Mouse (Mus musculus) lung, adult 2 months (tissue): ENCODE data around the gene Sash1.

Experiments used
- CTCF ChIP-seq: fragments of 200-500 bp; IDR thresholded peaks from 2 replicates; pipeline ENCODE4 v1.5.1; 2011; ENCODE audit warnings: mild to moderate bottlenecking, low read length, control low read depth; ENCODE audit not compliant: insufficient read depth
- POLR2A ChIP-seq: fragments of 200-500 bp; IDR thresholded peaks from 2 replicates; pipeline ENCODE4 v1.6.1; 2011; ENCODE audit warnings: low read depth, mild to moderate bottlenecking, control low read depth, low read length, borderline replicate concordance; ENCODE audit errors: extremely low read depth

DNA sequence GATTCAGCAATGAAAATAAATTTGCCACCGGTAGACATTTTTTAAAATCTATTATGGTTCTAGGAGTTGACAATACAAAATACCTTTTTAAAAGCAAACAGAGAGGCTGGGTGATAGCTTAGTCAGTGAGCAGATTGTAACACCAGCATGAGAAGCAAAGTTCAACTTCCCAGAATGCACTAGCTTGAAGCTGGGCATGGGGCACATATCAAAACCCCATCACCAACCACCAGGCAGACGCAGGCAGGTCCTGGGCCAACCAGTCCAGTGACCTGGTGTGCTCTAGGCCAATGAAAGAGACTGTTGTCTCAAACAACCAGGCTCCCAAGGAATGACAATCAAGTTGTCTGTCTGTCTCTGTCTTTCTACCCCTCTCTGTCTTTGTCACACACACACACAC is 98.6 kb downstream of the Sash1 start:
- no peak for TF ChIP-seq POLR2A
- TF ChIP-seq CTCF = no peak
